Mouse (Mus musculus): Measurements from ENCODE around the gene Papola.
A peak's percentile ranks its signal among the peaks of the same experiment; 100 is the strongest.
"Not testable (repeated sequence)": the region's sequence is repeated elsewhere in the genome, so short reads cannot be mapped to it uniquely, and the experiment has no call there.

Gene Papola

GRCm38 (mm10) chr12:105806205-105806604 is 21.7 kb downstream of the Papola start:
- no peak for DNase-seq

DNA sequence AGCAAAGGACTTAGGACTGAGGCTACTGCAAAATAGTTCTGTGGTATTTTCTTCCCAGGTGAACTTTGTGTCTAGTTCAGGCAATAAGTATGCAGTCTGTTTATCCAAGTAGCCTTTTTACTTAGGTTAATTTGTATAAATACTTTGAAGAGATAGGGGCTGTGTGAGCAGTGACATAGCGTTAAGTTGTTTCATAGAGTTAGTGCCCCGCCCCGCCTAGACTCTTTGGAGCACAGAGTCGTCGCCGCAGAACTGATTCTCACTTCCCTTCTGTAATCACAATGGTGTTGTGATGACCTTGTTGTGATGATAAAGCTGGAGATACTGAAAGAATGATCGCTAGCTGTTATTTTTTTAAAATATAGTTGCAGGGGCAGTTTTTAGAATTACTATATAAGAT is 22.9 kb downstream of the Papola start:
- no peak for DNase-seq

DNA sequence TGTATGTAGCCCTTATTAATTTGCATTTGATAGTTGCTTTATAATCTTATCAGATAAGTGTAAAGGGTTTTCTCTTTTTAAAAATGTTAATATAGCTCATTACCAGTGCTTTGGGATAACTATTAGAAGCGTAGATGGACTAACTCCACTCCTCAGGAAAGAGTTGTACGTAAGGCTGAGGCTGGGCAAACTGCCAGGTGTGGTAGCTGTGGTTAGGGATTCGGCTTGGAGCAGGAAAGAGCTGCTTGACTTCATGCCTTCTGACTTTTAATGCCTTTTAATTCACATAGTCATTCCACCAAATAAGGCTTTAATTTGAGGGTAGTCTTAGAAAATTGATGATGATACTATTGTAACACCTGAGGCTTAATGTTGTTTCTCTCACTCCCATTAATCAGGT is 24.5 kb downstream of the Papola start:
- DNase-seq, result no peak

- DNase-seq, result no peak
Observed at GRCm38 (mm10) chr12:105810608-105811007, 26.1 kb downstream of the Papola start.

GRCm38 (mm10) chr12:105813957-105814356 is 29.5 kb downstream of the Papola start:
- no peak for DNase-seq

DNA sequence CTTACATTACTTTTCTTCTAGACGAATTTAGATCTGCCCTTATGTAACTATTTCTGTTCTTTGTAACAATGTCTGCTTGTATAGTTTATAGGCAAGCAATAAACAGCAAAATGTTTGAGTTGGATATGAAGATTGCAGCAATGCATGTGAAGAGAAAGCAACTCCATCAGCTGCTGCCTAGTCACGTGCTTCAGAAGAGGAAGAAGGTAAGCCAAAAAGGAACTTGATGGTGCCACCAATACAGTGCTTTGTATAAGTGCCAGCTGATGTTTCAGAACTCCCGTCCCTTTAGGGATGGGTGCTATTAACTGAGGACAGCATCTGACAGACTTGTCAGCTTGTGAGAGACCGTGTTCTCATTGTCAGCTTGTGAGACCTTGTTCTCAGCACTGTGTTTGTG is 39.0 kb downstream of the Papola start:
- no peak for DNase-seq

- DNase-seq, result no peak
Observed at GRCm38 (mm10) chr12:105824743-105825142, 40.2 kb downstream of the Papola start.

- DNase-seq, result no peak
Observed at GRCm38 (mm10) chr12:105825266-105825665, 40.8 kb downstream of the Papola start.

DNA sequence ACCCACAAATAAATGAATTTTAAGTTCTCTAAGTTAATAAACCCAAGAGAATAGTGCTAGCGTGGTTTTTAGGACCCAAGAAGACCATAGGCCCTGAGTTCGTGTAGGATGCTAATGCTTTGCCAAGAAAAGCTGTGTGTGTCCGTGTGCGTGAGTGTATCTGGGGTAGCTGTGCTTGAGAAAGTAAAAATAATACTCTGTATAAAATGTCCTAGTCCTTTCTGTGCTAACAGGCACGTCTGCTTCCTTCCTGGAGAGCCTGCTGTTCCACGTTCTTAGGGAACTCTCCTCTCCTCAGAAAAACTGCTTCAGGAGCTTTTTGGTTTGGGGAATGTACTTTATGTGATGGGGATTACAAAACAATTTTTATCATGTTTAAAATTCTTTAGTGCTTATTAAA is 48.0 kb downstream of the Papola start:
- no peak for DNase-seq

DNA sequence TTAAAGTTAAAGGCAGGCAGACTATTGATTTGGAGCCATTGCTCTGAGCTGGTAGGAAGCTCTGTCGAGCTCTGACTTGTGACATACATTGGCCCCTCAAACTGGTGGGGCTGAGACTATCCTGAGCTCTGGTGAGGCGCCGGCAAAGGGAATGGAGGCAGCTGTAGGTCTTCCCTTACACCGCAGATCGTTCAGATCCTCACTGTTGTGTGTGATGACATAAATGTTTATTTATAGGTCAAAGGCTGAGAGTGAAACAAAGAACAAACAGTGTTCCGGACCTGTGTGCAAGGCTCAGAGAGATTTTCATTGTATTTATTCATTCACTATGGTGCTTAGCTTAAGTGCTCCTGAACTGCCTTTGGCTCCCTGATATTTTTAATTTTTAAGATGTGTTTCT is 50.4 kb downstream of the Papola start:
- no peak for DNase-seq

- no peak for DNase-seq
Observed at GRCm38 (mm10) chr12:105835571-105835970, 51.1 kb downstream of the Papola start.

GRCm38 (mm10) chr12:105836196-105836595 is 51.7 kb downstream of the Papola start:
- DNase-seq, result no peak

DNA sequence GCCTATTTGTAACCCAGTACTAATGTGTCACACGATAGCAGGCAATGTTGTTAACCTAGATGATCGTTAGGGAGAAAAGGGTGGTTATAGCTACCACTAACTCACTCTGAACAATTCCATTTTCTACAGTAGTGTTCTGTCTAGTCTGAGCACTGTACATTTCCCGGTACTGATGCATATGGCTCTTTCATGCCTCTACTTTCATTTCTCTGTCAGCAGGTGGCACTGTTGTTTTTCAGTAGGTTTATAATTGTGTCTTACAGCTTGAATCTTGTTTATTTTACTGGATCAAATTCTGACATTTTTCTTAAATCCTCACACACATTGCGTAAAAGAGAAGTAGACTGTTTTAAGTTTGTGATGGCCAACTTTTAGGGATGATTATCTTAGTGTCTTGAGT is 54.6 kb downstream of the Papola start:
- DNase-seq, result no peak

DNA sequence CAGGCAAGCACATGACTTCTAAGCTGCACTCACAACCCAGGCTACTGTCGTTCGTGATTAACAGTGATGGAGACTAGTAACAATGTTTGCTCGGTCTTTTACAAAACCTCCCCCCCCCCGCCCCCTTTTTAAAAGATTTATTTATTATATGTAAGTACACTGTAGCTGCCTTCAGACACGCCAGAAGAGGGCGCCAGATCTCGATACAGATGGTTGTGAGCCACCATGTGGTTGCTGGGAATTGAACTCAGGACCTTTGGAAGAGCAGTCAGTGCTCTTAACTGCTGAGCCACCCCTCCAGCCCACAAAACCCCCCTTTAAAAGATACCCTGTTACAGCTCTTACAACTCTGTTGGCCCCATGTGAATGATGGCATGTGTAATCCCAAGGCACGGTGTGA is 56.1 kb downstream of the Papola start:
- not testable (repeated sequence) for DNase-seq

DNA sequence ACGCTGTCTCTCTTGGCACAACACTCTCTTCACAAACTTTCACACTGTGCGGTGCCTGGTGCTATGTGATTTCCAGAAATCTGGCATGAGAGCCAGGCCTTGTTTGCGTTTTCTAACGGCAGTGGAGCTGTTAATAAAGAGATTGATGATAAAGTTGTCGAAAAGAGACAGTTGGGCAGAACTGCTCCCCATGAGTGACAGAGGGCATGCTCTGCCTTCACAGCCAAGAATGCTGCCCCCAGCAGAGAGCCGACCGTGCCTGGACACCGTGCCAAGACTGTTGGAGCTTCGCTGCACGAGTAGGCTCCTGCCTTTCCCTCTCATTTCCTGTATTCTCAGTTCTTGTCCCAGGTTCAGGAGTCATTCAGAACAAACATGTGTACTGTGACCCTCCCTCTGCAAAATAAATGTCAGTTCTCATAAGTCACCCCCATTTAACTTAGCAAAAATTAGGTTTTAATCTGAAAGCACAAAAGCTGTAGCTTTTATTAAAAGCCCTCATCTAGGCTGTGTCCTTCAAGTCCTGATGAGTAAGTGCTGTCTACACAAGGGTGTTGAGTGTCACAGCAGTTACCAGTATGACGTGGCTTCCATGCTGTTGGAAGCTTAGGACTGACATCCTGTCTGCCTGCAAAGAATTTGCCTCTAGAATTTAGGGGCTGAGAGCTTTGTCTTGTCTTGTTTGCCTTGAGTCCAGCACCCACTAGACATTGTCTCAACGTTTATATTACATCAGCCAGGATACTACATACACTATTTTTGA is 58.9 kb downstream of the Papola start:
- DNase-seq, result peak; percentile 70

DNA sequence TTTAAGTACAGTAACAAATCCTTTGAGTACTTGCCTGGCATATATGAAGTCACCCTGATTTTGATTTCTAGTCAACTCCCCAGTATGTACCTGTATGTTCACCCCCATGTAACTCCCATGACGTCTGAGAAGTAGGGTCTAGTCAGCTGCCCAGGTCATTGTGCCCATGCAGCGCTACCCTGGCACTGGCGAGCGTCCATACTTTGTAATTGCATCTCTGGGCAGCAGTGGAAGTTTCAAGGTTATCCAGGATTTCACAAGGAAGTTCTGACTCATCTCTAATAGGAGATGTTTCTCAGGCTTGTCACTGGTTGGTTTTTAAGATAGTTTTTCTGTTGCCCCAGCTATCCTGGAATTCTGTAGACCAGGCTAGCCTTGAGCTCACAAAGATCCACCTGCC is 59.9 kb downstream of the Papola start:
- DNase-seq, result no peak

- no peak for DNase-seq
Observed at GRCm38 (mm10) chr12:105849102-105849501, 64.6 kb downstream of the Papola start.

GRCm38 (mm10) chr12:105850675-105851074 is 66.2 kb downstream of the Papola start:
- DNase-seq, result no peak

- no peak for DNase-seq
Observed at GRCm38 (mm10) chr12:105852798-105853197, 68.3 kb downstream of the Papola start.

GRCm38 (mm10) chr12:105854639-105855038 is 70.1 kb downstream of the Papola start:
- DNase-seq, result peak; percentile 22

- DNase-seq, result no peak
Observed at GRCm38 (mm10) chr12:105857902-105858640, 73.6 kb downstream of the Papola start.

DNA sequence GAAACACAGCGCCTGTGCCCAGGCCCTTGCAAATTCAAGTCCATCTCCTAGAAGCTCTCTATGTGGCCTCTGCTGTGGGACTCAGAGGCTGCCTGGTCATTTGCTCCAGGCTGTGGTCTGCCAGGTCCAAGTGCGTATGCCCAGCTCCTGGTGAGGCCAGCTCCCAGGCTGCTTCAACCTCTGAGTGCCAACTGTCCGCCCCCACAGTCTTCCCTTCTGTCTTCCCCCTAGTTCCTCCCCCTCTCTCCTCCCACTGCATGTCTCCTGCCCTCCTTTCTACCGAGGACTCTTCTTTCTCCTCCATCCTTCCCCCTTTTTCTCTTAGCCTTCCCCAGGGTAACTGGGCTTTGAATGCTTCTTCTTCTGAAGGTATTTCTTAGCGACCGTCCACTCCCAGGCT is 77.6 kb downstream of the Papola start:
- DNase-seq, result peak; percentile 43

- peak; percentile 49 for DNase-seq
Observed at GRCm38 (mm10) chr12:105862607-105863006, 78.1 kb downstream of the Papola start.

- DNase-seq, result no peak
Observed at GRCm38 (mm10) chr12:105863436-105863835, 78.9 kb downstream of the Papola start.
